In the genomic region with DNA sequence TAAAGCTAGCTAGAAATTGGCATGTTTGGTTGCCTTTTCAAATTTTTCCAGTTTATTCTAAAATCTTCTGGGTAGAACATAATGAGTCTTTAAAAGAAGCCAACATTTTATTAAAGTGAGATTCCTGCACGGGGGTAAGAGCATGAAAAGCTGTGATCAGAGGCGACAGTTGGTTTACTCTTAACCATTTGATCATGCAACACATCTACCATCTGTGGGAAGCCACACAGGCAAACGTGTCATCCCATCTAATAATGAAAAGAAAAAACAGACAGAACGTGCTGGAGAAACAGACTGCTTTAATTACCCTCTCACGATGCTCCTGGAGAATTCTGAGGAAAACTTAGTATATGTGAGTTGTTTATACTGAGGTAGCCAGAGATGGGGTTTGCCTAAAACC, we compare ENCODE assay signal across 22 mouse cellular contexts.
DNase-seq lines count a peak whose midpoint lies in the region; ATAC-seq lines count a peak whose summit lies in the region.
"Had no signal": no experiment of that assay in that cellular context is flagged by ENCODE, and none has a peak within 500 bp of the region (broad histone marks: within the 10 kb centered on the region; RNA-seq: fewer than 3 reads in every experiment).

No protein-coding gene starts in this region.

- 53% methylated on average over 5 of the region's 5 CpGs for WGBS in forebrain, embryonic 16.5 days
- WGBS in forebrain, embryonic 10.5 days = 82% methylated on average over 5 of the region's 5 CpGs

- no peaks in the 10 kb centered on the region for H3K4me1 ChIP-seq in forebrain, embryonic 16.5 days (replicated peaks; ENCODE audit: control insufficient read depth, insufficient read depth, low read length)
- no peaks in the 10 kb centered on the region for H3K4me1 ChIP-seq in forebrain, embryonic 10.5 days
- H3K4me1 ChIP-seq: embryonic facial prominence, embryonic 12.5 days; heart, embryonic 12.5 days; hindbrain, embryonic 12.5 days had no signal

- H3K27ac ChIP-seq in forebrain, embryonic 16.5 days (ENCODE audit: low read length) = no peak overlapping the region
- H3K27ac ChIP-seq in forebrain, embryonic 10.5 days = no peak overlapping the region
- H3K27ac ChIP-seq: embryonic facial prominence, embryonic 12.5 days; heart, adult 2 months; hindbrain, embryonic 12.5 days had no signal

- no peaks in the 10 kb centered on the region for H3K27me3 ChIP-seq in forebrain, embryonic 16.5 days (replicated peaks; ENCODE audit: control insufficient read depth, insufficient read depth, low read length)
- H3K27me3 ChIP-seq in forebrain, embryonic 10.5 days (ENCODE audit: poor library complexity, severe bottlenecking) = no peaks in the 10 kb centered on the region
- H3K27me3 ChIP-seq: CH12.LX; embryonic facial prominence, embryonic 12.5 days; heart, embryonic 12.5 days; hindbrain, embryonic 12.5 days had no signal

- H3K36me3 ChIP-seq in forebrain, embryonic 16.5 days (ENCODE audit: control insufficient read depth, insufficient read depth) = no peaks in the 10 kb centered on the region
- no peaks in the 10 kb centered on the region for H3K36me3 ChIP-seq in forebrain, embryonic 10.5 days (replicated peaks)
- H3K36me3 ChIP-seq: embryonic facial prominence, embryonic 12.5 days; heart, embryonic 12.5 days; hindbrain, embryonic 12.5 days had no signal

- no peak overlapping the region for H3K9ac ChIP-seq in forebrain, embryonic 16.5 days (replicated peaks; ENCODE audit: low read depth, low read length)
- H3K9ac ChIP-seq: embryonic facial prominence, embryonic 12.5 days; heart, embryonic 12.5 days; hindbrain, embryonic 12.5 days had no signal

- no peak overlapping the region for H3K4me3 ChIP-seq in forebrain, embryonic 16.5 days (replicated peaks; ENCODE audit: low read length)
- H3K4me3 ChIP-seq in forebrain, embryonic 10.5 days = no peak overlapping the region
- H3K4me3 ChIP-seq: embryonic facial prominence, embryonic 12.5 days; heart, adult 2 months; heart, embryonic 12.5 days; hindbrain, embryonic 12.5 days had no signal

- peak; percentile 52; the same call in 1 of the 2 replicates for ATAC-seq in forebrain, embryonic 16.5 days
- ATAC-seq in megakaryocyte, adult 5-6 weeks (ENCODE audit: poor library complexity, severe bottlenecking) = no peak
- ATAC-seq: hindbrain, embryonic 16.5 days; inflammation-experienced regulatory T-cells, adult 6 months; intestine, postnatal 0 days had no signal

- H3K4me2 ChIP-seq in forebrain, embryonic 16.5 days (ENCODE audit: low read length) = no peak overlapping the region
- H3K4me2 ChIP-seq: embryonic facial prominence, embryonic 12.5 days; heart, embryonic 12.5 days; hindbrain, embryonic 12.5 days had no signal

- no peaks in the 10 kb centered on the region for H3K9me3 ChIP-seq in forebrain, embryonic 16.5 days (ENCODE audit: control insufficient read depth, low read length)
- H3K9me3 ChIP-seq in forebrain, embryonic 10.5 days = no peaks in the 10 kb centered on the region
- H3K9me3 ChIP-seq: embryonic facial prominence, embryonic 12.5 days; hindbrain, embryonic 12.5 days had no signal

- no peak for DNase-seq in forebrain, embryonic 10.5 days (ENCODE audit: extremely low spot score, low spot score)
- DNase-seq in layer of hippocampus, adult 18-20 months (ENCODE audit: low spot score in 2 of 2) = peak; percentile 37 to 83
- DNase-seq in layer of hippocampus, postnatal 10 days (ENCODE audit: low spot score in 2 of 2) = no peak
- peak; percentile 60 for DNase-seq in layer of hippocampus, adult 9-10 months (ENCODE audit: low spot score)
- DNase-seq in gastrocnemius, adult 18-20 months (ENCODE audit: low spot score) = no peak
- DNase-seq: adrenal gland, adult 2 months; adrenal gland, postnatal 25 days; cerebellum, adult 11 months; cerebellum, adult 8-10 months; cerebellum, postnatal 14 days; gastrocnemius, postnatal 10 days; heart, adult 2 months; heart, postnatal 4 days had no signal

Comparison
In these comparisons a context has a peak if more than half of its experiments do, and no peak if none do; other contexts are left out.
1. DNase-seq: peak in layer of hippocampus, adult 18-20 months (2 of 2) and layer of hippocampus, adult 9-10 months (single experiment); none in forebrain, embryonic 10.5 days (single experiment), layer of hippocampus, postnatal 10 days (0 of 2) and gastrocnemius, adult 18-20 months (single experiment).